Mouse (Mus musculus) intestine, embryonic 16.5 days (tissue): ENCODE results near the gene Krtap5-5. TPM values are rescaled to one million over a fixed set of nuclear protein-coding genes. Genes with fewer than 3 reads are reported as not detected.

ENCODE experiments used
- polyA plus RNA-seq: library from polyadenylated mRNA; unstranded; fragments of >200 nt; fragmentation: Nextera tagmentation; extraction: Ambion mirVana; gene quantifications from 2 replicates; pipeline ENCODE4 v1.2.1, GENCODE M21; 2015

Krtap5-5 gene
- polyA plus RNA-seq, 1 experiment from 2014 or later, result not detected

Other genes starting within 250 kb of the Krtap5-5 start
- gene Mob2, start 168.9 kb downstream of the Krtap5-5 start, polyA plus RNA-seq, result 57.8 and 64.4 TPM in 2 replicates
- gene Dusp8, start 134.1 kb downstream of the Krtap5-5 start, polyA plus RNA-seq, result 4.8 and 5.6 TPM in 2 replicates
- not detected in 2 replicates for gene Gm45618, start 109.2 kb downstream of the Krtap5-5 start, polyA plus RNA-seq
- gene Gm39115, start 93.9 kb downstream of the Krtap5-5 start, polyA plus RNA-seq, result not detected in 2 replicates
- gene Gm45337, start 85.4 kb downstream of the Krtap5-5 start, polyA plus RNA-seq, result not detected in 2 replicates
- gene Gm29735, start 72.9 kb downstream of the Krtap5-5 start, polyA plus RNA-seq, result not detected in 2 replicates
- not detected in 2 replicates for gene Gm4553, start 64.2 kb downstream of the Krtap5-5 start, polyA plus RNA-seq
- gene Krtap5-2, start 54.0 kb downstream of the Krtap5-5 start, polyA plus RNA-seq, result not detected in 2 replicates
- not detected in 2 replicates for gene Gm10153, start 39.6 kb downstream of the Krtap5-5 start, polyA plus RNA-seq
- gene Krtap5-3, start 28.6 kb downstream of the Krtap5-5 start, polyA plus RNA-seq, result not detected in 2 replicates
- not detected in 2 replicates for gene Gm7579, start 18.1 kb downstream of the Krtap5-5 start, polyA plus RNA-seq
- gene Gm40460, start 11.1 kb upstream of the Krtap5-5 start, polyA plus RNA-seq, result not detected in 2 replicates
- not detected in 2 replicates for gene Gm2431, start 28.4 kb upstream of the Krtap5-5 start, polyA plus RNA-seq
- gene Gm4559, start 44.4 kb upstream of the Krtap5-5 start, polyA plus RNA-seq, result not detected in 2 replicates
- gene Krtap5-1, start 67.1 kb upstream of the Krtap5-5 start, polyA plus RNA-seq, result not detected in 2 replicates
- gene Krtap5-4, start 73.6 kb upstream of the Krtap5-5 start, polyA plus RNA-seq, result not detected in 2 replicates
- 1.8 and 2.4 TPM in 2 replicates for gene Ifitm10, start 143.8 kb upstream of the Krtap5-5 start, polyA plus RNA-seq
- gene Gm49369, start 152.7 kb upstream of the Krtap5-5 start, polyA plus RNA-seq, result 0.43 and 2.3 TPM in 2 replicates
- 395 and 444 TPM in 2 replicates for gene Ctsd, start 158.1 kb upstream of the Krtap5-5 start, polyA plus RNA-seq
- gene Syt8, start 204.9 kb upstream of the Krtap5-5 start, polyA plus RNA-seq, result 8.8 and 10.4 TPM in 2 replicates
- 4.3 and 4.7 TPM in 2 replicates for gene Tnni2, start 211.8 kb upstream of the Krtap5-5 start, polyA plus RNA-seq
- gene Lsp1, start 230.8 kb upstream of the Krtap5-5 start, polyA plus RNA-seq, result 125 and 134 TPM in 2 replicates